32 mouse cellular contexts compared by ENCODE assay signal in the genomic region with DNA sequence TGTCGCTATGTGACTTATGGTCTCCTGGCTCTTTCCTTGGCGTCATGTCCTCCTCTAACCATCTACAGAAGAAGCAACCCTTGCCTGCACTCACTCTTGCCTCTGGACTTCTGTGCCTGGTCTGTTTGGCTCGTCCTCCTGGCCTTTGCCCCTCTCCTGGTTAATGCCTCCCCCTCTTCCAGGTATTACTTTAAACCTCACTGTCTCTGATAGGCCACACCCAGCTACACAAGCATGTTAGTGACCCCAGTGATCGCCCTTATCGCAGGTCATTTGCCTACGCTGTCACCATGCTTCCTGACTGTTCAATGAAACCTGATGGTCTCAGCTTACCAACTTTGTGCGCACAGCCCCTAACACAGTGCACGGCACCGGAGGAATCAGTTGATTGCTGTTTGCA. TPM values are rescaled to one million over a fixed set of nuclear protein-coding genes. Genes with fewer than 3 reads are reported as not detected.
DNase-seq lines count a peak whose midpoint lies in the region; ATAC-seq lines count a peak whose summit lies in the region.
"Had no signal": no experiment of that assay in that cellular context is flagged by ENCODE, and none has a peak within 500 bp of the region (broad histone marks: within the 10 kb centered on the region; RNA-seq: fewer than 3 reads in every experiment).

No protein-coding gene starts in this region.

- H3K4me2 ChIP-seq in liver, embryonic 16.5 days (ENCODE audit: low read depth, low read length): no peak overlapping the region
- H3K4me2 ChIP-seq: forebrain, embryonic 12.5 days; heart, embryonic 15.5 days; hindbrain, embryonic 13.5 days; limb, embryonic 12.5 days; midbrain, embryonic 11.5 days had no signal

- no peak for ATAC-seq in megakaryocyte, adult 5-6 weeks (ENCODE audit: poor library complexity, severe bottlenecking)
- peak; percentile 82 for ATAC-seq in liver, embryonic 16.5 days (ENCODE audit: low read depth)
- ATAC-seq: midbrain, embryonic 16.5 days had no signal

- no peak overlapping the region for H3K27ac ChIP-seq in liver, embryonic 16.5 days (ENCODE audit: low read length)
- H3K27ac ChIP-seq: forebrain, embryonic 12.5 days; heart, embryonic 10.5 days; heart, embryonic 15.5 days; hindbrain, embryonic 13.5 days; left cerebral cortex, adult 2 months; limb, embryonic 12.5 days had no signal

- peaks cover 33% of the 10 kb centered on the region for H3K36me3 ChIP-seq in megakaryocyte, embryonic 14.5 days (replicated peaks; ENCODE audit: low read length)
- H3K36me3 ChIP-seq in liver, embryonic 16.5 days (ENCODE audit: control insufficient read depth, insufficient read depth): no peaks in the 10 kb centered on the region

- H3K4me3 ChIP-seq in megakaryocyte, embryonic 14.5 days (replicated peaks): peak overlapping the region; percentile 47
- H3K4me3 ChIP-seq in liver, embryonic 16.5 days (ENCODE audit: low read depth, low read length): no peak overlapping the region
- H3K4me3 ChIP-seq: erythroblast, embryonic 14.5 days; forebrain, embryonic 12.5 days; heart, embryonic 10.5 days; heart, embryonic 15.5 days; hindbrain, embryonic 13.5 days; left cerebral cortex, adult 2 months; limb, embryonic 12.5 days had no signal

- H3K9ac ChIP-seq in liver, embryonic 16.5 days (ENCODE audit: low read depth, low read length): no peak overlapping the region
- H3K9ac ChIP-seq: forebrain, embryonic 12.5 days; heart, embryonic 15.5 days; hindbrain, embryonic 13.5 days; limb, embryonic 12.5 days had no signal

- H3K27me3 ChIP-seq in megakaryocyte, embryonic 14.5 days (replicated peaks): peaks cover 2% of the 10 kb centered on the region
- peaks cover 10% of the 10 kb centered on the region for H3K27me3 ChIP-seq in liver, embryonic 16.5 days (ENCODE audit: control insufficient read depth, insufficient read depth, low read depth, low read length)
- H3K27me3 ChIP-seq: forebrain, embryonic 12.5 days; heart, embryonic 15.5 days; limb, embryonic 12.5 days had no signal

- 68% methylated on average over 9 of the region's 9 CpGs for WGBS in liver, embryonic 16.5 days (ENCODE audit: insufficient replicate concordance)

- peak; percentile 87 for DNase-seq in heart, adult 11 months
- DNase-seq in heart, postnatal 10 days: no peak
- no peak for DNase-seq in heart, adult 8-10 months (ENCODE audit: low spot score)
- DNase-seq in spleen, postnatal 10 days (ENCODE audit: low spot score in 2 of 2): no peak
- DNase-seq: adrenal gland, postnatal 25 days; cerebellum, adult 18-20 months; cerebellum, postnatal 10 days; gastrocnemius, postnatal 10 days; heart, postnatal 4 days; kidney, adult 18-20 months; kidney, postnatal 10 days; lung, adult 2 months; lung, postnatal 10 days; right cerebral cortex, postnatal 25 days; thymus, postnatal 14 days had no signal

- no peaks in the 10 kb centered on the region for H3K9me3 ChIP-seq in megakaryocyte, embryonic 14.5 days
- H3K9me3 ChIP-seq in liver, embryonic 16.5 days (replicated peaks; ENCODE audit: control insufficient read depth, low read length): no peaks in the 10 kb centered on the region
- H3K9me3 ChIP-seq: forebrain, embryonic 12.5 days; heart, embryonic 10.5 days; heart, embryonic 15.5 days; hindbrain, embryonic 13.5 days; limb, embryonic 12.5 days had no signal

- intact Hi-C loops in heart, postnatal 10 days (cut with DNase I): loop anchor here (2.0 to 5.0 kb wide), 2 partner anchors 35 to 58 kb away; partner anchors contain the start of genes Cdh24, Gm17606 and Psmb5

- H3K4me1 ChIP-seq in megakaryocyte, embryonic 14.5 days: peaks cover 43% of the 10 kb centered on the region
- H3K4me1 ChIP-seq in liver, embryonic 16.5 days (ENCODE audit: control insufficient read depth, low read depth, low read length): peaks cover 5% of the 10 kb centered on the region

RNA-seq across cellular contexts. Expression of gene Ajuba, which starts 5.2 kb away (rescaled TPM):
- total RNA-seq in heart, postnatal 10 days (2021): 10 to 100 TPM; 14.5 to 16.0 TPM
- 1.0 and 2.6 TPM in 2 replicates for polyA plus RNA-seq in megakaryocyte, embryonic 14.5 days (2012; ENCODE audit: insufficient read depth, low replicate concordance)
- total RNA-seq in megakaryocyte, adult 5-6 weeks (2015): 0.11 and 0.54 TPM in 2 replicates
- total RNA-seq in megakaryocyte, adult 5-6 weeks (2017): 0.57 and 0.73 TPM in 2 replicates
- polyA plus RNA-seq in liver, embryonic 16.5 days (2015; fragmentation: Nextera tagmentation; extraction: Ambion mirVana): 5.0 and 6.1 TPM in 2 replicates
- 1 to 10 TPM; 4.6 to 5.2 (median 4.7) TPM for total RNA-seq in heart, adult 8-10 months (2022)
- total RNA-seq: G1E had no signal
- polyA plus RNA-seq: erythroblast, embryonic 14.5 days; G1E had no signal

RNA-seq across cellular contexts. Expression of gene 4931414P19Rik, which starts 23.3 kb away (rescaled TPM):
- 1 to 10 TPM; 4.2 to 4.9 TPM for total RNA-seq in heart, postnatal 10 days (2021)
- 13.3 and 53.7 TPM in 2 replicates for polyA plus RNA-seq in megakaryocyte, embryonic 14.5 days (2012; ENCODE audit: insufficient read depth, low replicate concordance)
- 4.3 and 4.8 TPM in 2 replicates for total RNA-seq in megakaryocyte, adult 5-6 weeks (2015)
- 4.1 and 4.9 TPM in 2 replicates for total RNA-seq in megakaryocyte, adult 5-6 weeks (2017)
- polyA plus RNA-seq in liver, embryonic 16.5 days (2015; fragmentation: Nextera tagmentation; extraction: Ambion mirVana): 2.3 and 2.5 TPM in 2 replicates
- total RNA-seq in heart, adult 8-10 months (2022): 1 to 10 TPM; 2.7 to 5.8 (median 4.7) TPM

RNA-seq across cellular contexts. Expression of gene Haus4, which starts 28.1 kb away (rescaled TPM):
- 10 to 100 TPM; 15.0 to 15.8 TPM for total RNA-seq in heart, postnatal 10 days (2021)
- 1.1 and 21.3 TPM in 2 replicates for polyA plus RNA-seq in megakaryocyte, embryonic 14.5 days (2012; ENCODE audit: insufficient read depth, low replicate concordance)
- 43.9 and 48.7 TPM in 2 replicates for total RNA-seq in megakaryocyte, adult 5-6 weeks (2015)
- 50.6 and 51.6 TPM in 2 replicates for total RNA-seq in megakaryocyte, adult 5-6 weeks (2017)
- 31.5 and 32.2 TPM in 2 replicates for polyA plus RNA-seq in liver, embryonic 16.5 days (2015; fragmentation: Nextera tagmentation; extraction: Ambion mirVana)
- total RNA-seq in heart, adult 8-10 months (2022): 1 to 10 TPM; 3.5 to 6.1 (median 4.1) TPM

RNA-seq across cellular contexts. Expression of gene Psmb5, which starts 35.3 kb away (rescaled TPM):
- 100 to 1,000 TPM; 206 to 207 TPM for total RNA-seq in heart, postnatal 10 days (2021)
- 120 and 327 TPM in 2 replicates for polyA plus RNA-seq in megakaryocyte, embryonic 14.5 days (2012; ENCODE audit: insufficient read depth, low replicate concordance)
- 133 and 145 TPM in 2 replicates for total RNA-seq in megakaryocyte, adult 5-6 weeks (2015)
- 41.4 and 51.1 TPM in 2 replicates for total RNA-seq in megakaryocyte, adult 5-6 weeks (2017)
- 173 and 183 TPM in 2 replicates for polyA plus RNA-seq in liver, embryonic 16.5 days (2015; fragmentation: Nextera tagmentation; extraction: Ambion mirVana)
- 100 to 1,000 TPM; 177 to 185 (median 182) TPM for total RNA-seq in heart, adult 8-10 months (2022)

RNA-seq across cellular contexts. Expression of gene Psmb11, which starts 38.7 kb away (rescaled TPM):
- total RNA-seq in heart, postnatal 10 days (2021): not detected
- not detected in 2 replicates for polyA plus RNA-seq in megakaryocyte, embryonic 14.5 days (2012; ENCODE audit: insufficient read depth, low replicate concordance)
- not detected in 2 replicates for total RNA-seq in megakaryocyte, adult 5-6 weeks (2015)
- not detected in 2 replicates for total RNA-seq in megakaryocyte, adult 5-6 weeks (2017)
- polyA plus RNA-seq in liver, embryonic 16.5 days (2015; fragmentation: Nextera tagmentation; extraction: Ambion mirVana): not detected in 2 replicates
- total RNA-seq in heart, adult 8-10 months (2022): not detected
- total RNA-seq: adrenal gland, postnatal 25 days; gastrocnemius, postnatal 10 days; heart, postnatal 4 days; left cerebral cortex, adult 2 months had no signal
- polyA plus RNA-seq: embryonic facial prominence, embryonic 14.5 days; erythroblast, embryonic 14.5 days; G1E; gonadal fat pad, adult 2 months; heart, embryonic 10.5 days; hindbrain, embryonic 13.5 days; lung, adult 2 months; midbrain, embryonic 11.5 days; midbrain, embryonic 16.5 days; stomach, embryonic 16.5 days; urinary bladder, adult 2 months had no signal
